Mouse (Mus musculus): Measurements from ENCODE around the gene Ankrd13b. TPM values are rescaled to one million over a fixed set of nuclear protein-coding genes. Genes with fewer than 3 reads are reported as not detected.

The Ankrd13b gene
- total RNA-seq, 2 experiments from 2014 or later: 87.3 to 93.8 TPM

Other genes with a start within 250 kb of the Ankrd13b start
- gene Coro6, start 27.3 kb downstream of the Ankrd13b start, total RNA-seq (2021): 10 to 100 TPM; 10.1 to 16.6 TPM
- gene Git1, start 3.9 kb upstream of the Ankrd13b start, total RNA-seq (2021): 100 to 1,000 TPM; 272 to 274 TPM
- 1 to 10 TPM; 1.4 to 1.6 TPM for gene Abhd15, start 25.4 kb upstream of the Ankrd13b start, total RNA-seq (2021)
- 1 to 10 TPM; 4.9 to 6.2 TPM for gene Trp53i13, start 26.3 kb upstream of the Ankrd13b start, total RNA-seq (2021)
- not detected for gene Gm10392, start 29.5 kb upstream of the Ankrd13b start, total RNA-seq (2021)
- 100 to 1,000 TPM; 110 to 114 TPM for gene Taok1, start 118.1 kb upstream of the Ankrd13b start, total RNA-seq (2021)
- gene Nufip2, start 196.5 kb upstream of the Ankrd13b start, total RNA-seq (2021): 10 to 100 TPM; 70.6 to 76.5 TPM
- not detected for gene Cryba1, start 235.6 kb upstream of the Ankrd13b start, total RNA-seq (2021)